Mouse (Mus musculus): ENCODE measurements at regions not wholly inside any gene's neighbourhood (a gene's known extent, or its start where the extent isn't known, plus 50 kb on each side); places are given as distances from the start of the nearest gene placed in this dataset.

DNA sequence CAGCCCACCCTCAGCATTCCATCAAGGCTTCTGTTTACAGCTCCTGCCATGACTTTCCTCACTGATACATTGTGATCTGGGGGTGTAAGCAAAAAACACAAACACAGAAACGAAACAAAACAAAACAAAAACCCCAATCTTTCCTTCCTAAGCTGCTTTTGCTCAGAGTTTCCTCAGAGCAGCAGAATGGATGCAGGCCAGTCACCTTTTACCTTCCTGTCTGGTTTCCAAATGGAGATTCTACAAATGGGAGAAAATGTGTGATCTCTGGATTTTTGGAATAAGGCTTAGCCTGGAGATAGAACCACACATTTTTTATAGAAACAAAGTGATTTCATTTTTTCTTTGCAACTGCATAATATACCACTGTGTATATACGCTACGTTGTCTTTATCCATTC is 204.8 kb downstream of the Plk2 start:
- DNase-seq: no peak

DNA sequence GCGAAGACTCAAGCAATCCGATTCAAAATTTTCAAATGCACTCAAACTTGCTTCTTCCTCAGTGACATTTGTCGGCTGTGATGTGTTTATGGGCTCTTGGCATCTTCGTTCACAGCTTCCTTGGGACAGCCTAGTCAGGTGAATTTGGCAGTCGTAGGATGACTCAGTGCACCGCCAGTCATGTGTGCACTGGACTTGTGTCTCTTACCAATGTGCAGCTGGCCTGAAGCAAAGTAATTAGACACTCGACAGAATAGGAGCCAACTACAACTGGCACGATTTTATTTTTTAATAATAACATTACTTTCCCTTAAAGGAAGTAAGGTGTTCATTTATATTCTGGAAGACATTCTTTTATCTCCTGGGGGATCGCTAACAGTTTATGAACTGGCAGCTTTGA is 205.5 kb downstream of the Plk2 start:
- peak; percentile 7 for DNase-seq

- DNase-seq: no peak
Observed at GRCm38 (mm10) chr13:110601352-110601751, 206.5 kb downstream of the Plk2 start.

- no peak for DNase-seq
Observed at GRCm38 (mm10) chr13:110601840-110602239, 207.0 kb downstream of the Plk2 start.

DNA sequence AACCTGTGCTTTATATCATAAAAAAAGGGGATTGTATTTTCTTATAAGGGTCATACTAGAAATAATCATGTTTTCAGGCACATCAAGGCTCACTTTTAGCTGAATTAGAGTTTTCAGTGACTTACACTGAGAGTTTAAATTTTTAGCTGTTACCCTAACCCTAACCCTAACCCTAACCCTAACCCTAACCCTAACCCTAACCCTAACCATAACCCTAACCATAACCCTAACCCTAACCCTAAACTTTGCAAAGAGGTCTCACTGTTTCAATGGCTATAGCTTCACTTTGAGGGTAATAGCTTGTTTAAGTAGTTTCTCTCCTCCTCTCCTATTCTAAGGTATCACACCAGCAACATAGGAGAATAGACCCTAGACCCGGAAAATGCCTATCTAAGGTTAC is 208.0 kb downstream of the Plk2 start:
- DNase-seq: no peak

DNA sequence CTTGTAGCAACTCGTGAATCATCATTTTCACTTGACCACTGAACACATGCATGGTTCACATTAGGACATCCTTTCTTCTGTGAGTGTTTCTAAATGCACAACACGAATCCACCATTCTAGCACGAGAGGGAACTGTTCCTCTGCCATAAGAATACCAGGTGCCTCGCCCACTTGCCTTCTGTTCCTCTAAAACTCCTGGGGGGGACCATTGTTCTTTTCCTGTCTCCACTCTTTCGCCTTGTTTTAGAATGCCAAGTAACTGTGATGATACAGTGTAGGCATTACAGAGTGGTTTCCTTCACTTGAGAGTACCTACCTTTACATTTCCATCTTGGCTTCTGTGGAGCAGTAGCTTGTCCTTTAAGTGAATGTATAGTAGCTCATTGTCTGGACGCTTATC is 224.2 kb downstream of the Plk2 start:
- no peak for DNase-seq

DNA sequence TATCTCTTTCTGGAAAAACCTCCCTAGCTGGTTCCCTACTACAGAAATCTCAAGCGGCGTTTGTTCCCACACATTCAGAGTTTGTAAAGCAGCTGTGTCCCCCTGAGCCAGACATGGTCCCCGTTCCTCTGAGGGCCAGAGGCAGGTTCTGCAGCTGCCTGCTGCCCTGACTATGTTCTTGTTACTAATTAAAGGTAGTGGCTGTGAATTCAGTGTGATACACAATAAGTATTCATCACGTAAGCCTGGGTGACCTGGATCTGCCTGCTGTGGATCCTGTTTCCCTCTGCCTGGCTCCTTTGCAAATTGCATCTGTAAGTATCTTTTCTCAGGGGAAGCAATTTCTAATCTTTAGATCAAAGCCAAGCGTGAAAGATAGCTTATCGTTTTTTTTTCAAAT is 232.3 kb downstream of the Plk2 start:
- DNase-seq: no peak

- no peak for DNase-seq
Observed at GRCm38 (mm10) chr13:110627732-110628131, 232.9 kb downstream of the Plk2 start.

- DNase-seq: no peak
Observed at GRCm38 (mm10) chr13:110628201-110628600, 233.4 kb downstream of the Plk2 start.

DNA sequence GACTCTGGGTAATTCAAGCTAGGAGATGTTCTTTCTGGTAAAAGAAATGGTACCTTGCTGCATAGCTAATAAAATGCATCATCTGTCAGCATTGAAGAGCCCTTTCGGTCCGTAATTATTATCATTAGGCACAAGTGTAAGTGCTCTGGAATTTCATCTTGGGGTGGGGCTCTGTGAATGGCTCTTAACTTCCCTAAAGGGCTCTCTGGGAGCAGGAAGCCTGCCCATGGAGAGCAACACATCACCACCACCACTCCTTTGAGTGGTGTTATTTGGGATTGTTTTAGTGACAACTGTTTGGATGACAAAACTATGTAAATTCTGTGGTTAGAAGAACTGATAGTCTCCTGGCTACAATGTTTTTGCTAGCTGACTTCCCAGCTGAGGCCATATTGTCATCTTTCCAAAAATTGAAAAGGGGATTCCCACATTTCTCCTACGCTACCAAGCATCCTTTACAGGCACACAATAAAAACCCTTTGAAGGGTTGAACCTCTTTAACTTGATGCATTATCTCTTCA is 238.5 kb downstream of the Plk2 start:
- DNase-seq: no peak

DNA sequence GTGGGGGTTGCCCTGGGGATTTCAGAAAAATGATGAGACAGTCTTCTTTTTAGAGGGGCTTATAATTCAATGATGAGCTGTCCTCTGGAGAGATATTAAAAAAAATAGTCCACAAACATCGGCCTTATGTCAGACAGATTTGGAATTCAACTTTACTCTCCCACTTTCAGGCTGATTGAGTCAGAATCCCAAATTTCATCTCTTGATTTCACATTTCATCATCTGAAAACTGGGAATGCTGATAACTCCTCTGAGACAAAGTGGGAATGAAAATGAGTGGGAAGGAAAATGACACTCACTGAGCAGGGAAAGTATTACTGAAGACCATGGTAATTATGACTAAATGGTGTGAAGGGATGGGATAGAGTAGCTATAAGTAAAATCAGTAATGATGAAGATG is 239.1 kb downstream of the Plk2 start:
- DNase-seq: no peak

GRCm38 (mm10) chr13:110642792-110643191 is 247.9 kb downstream of the Plk2 start:
- no peak for DNase-seq

- DNase-seq: peak; percentile 17 to 29
Observed at GRCm38 (mm10) chr13:110643198-110643896, 248.5 kb downstream of the Plk2 start.

- no peak for DNase-seq
Observed at GRCm38 (mm10) chr13:110643897-110644213, 249.0 kb downstream of the Plk2 start.

GRCm38 (mm10) chr13:110649378-110649777 is 254.5 kb downstream of the Plk2 start:
- DNase-seq: no peak

DNA sequence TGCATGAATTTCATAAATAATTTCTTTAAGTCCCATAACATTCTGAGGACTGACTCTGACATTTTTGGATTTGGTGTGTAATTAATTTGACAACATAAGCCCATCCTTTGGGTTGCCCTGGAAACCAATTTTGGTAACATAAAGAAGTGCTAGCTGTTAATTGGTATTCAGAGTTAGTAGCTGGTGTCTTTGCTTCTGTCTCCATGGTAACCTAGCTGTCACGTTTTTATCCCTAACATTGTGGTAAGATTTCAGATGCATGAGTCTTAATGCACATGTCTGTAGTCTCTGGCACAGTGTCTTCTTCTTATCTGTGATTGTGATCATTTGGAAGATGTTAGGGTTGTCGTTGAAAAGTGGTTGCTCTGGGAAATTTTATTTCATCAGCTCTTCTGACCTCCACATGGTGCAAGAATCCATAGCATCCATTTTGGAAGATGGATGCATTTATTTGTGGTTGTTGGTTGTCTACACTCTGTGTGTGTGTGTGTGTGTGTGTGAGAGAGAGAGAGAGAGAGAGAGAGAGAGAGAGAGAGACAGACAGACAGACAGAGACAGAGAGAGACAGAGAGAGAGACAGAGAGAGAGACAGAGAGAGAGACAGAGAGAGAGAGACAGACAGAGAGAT is 255.1 kb downstream of the Plk2 start:
- no peak for DNase-seq

DNA sequence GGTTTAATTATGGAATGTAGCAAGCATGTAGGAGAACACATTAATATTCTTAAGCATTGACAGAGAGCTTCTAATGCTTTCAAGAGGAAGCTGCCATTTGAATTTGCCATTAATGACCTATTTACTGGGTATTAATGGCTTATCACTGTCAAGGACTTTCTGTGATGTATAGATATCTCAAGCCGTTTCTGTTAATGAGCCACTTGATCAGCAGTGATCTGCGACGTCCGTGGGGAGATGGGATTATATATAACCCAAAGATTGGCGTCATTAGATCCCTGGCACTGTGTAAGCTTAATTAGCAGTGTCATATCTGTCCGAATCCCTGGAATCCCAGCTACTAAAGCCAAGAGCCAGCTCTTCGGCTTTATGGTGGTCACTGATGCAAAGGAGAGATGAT is 257.4 kb downstream of the Plk2 start:
- DNase-seq: no peak

DNA sequence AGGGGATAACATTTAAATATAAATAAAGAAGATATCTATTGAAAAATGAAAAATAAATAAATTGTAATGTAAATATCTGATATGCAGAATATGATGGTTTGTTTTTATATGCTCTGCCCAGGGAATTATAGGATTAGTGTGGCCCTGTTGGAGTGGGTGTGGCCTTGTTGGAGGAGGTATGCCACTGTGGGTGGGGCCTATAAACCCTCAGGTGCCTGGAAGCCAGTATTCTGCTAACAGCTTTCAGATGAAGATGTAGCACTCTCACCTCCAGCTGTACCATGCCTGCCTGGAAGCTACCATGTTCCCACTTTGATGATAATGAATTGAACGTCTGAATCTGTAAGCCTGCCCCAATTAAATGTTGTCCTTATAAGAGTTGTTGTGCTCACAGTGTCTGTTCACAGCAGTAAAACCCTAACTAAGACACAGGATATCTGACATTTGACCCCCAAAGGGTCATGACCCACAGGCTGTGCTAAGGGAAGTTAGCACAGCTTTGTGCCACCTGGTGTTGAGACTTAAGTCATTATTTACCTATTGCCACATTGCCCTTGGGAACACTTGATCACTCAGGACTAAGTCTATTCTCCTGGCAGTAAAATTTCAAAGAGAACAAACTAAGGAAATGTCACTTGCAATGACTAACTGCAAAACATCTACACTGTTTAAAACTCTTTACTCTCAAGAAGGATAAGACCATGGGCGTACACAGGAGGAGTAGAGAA is 270.4 kb downstream of the Plk2 start:
- no peak for DNase-seq

DNA sequence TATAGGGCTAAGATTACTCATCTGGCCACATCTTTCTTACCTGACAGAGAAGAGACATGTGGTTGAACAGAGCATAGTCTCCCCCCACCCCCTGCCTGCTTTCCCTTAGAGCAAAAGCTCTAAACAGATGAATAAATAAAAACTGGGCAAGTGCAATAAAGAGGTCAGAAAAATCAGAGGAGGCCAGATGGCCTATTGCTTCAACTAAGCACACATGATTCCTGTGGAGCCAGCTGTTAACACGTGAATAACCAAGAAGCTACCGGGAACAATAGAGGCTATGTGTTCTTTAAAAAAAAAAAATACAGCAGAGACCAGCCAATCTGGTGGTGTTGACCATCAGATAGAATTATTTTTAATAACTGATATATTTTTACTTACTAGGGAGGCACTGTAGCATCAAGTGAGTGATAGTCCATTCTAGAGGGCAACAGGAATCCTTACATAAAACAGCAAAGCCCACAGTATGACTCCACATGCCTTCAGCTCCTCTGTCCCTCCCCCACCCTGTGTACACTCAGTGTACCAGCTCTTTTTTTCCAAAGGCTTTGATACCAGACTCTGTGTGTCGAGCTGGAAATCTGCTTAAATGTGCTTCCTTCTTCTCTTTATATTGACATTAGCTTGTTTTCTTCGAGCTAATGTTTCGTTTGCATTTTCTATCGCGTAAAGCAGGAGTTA is 272.6 kb downstream of the Plk2 start:
- no peak for DNase-seq

DNA sequence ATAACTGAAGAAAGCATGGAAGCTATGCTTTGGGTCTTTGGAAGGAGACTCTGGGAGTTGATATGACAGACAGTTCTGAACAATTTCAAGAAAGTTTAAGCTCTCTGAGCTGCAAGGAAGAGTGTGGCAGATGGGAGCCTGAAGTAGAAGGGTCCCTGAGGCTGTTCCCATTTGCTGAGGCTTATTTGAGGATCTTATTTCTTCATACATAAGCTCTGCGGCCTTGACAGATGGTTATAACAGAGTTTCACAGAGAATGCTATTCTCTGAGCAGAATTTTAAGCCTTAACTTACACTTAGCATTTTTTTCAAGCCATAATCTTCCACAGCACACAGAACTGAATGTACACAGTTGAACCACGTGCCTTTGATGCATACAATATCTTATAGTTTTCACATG is 278.7 kb downstream of the Plk2 start:
- no peak for DNase-seq

- DNase-seq: peak; percentile 2 to 15
Observed at GRCm38 (mm10) chr13:110683259-110684041, 288.6 kb downstream of the Plk2 start.

GRCm38 (mm10) chr13:110688796-110689195 is 293.9 kb downstream of the Plk2 start:
- DNase-seq: no peak
